Mouse (Mus musculus) testis, postnatal 14 days (tissue): Measurements from ENCODE around the gene Mfsd6.
"Not testable (repeated sequence)": the region's sequence is repeated elsewhere in the genome, so short reads cannot be mapped to it uniquely, and the experiment has no call there.

Experiments used
- DNase-seq: peaks from one replicate; pipeline ENCODE4 v3.0.0; 2021; ENCODE audit warnings: low spot score

Mfsd6 gene

DNA sequence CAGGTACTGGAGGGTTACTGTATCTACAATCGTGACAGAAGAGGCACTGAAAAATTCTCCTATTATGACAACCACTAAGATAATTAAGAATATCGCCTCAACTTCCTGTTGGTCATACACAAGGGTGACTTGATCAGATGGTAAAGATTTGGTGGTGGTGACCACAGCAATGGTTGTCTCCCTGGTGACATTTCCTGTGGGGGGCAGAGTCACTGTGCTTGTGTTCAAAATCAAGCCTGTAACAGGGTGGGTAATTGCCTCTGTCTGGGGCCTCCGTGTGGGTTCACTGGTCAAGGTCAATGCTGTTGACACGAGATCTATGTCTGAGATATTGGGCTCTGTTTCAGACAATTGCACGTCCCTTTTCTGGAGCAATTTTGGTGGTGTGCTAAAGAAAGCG lies 18.5 kb downstream of the Mfsd6 start:
- DNase-seq = no peak

- no peak for DNase-seq
These were observed 20.2 kb downstream of the Mfsd6 start for GRCm38 (mm10) chr1:52707030-52707429.

GRCm38 (mm10) chr1:52702738-52703491 lies 24.3 kb downstream of the Mfsd6 start:
- DNase-seq = no peak

GRCm38 (mm10) chr1:52701941-52702340 lies 25.3 kb downstream of the Mfsd6 start:
- DNase-seq = no peak

- not testable (repeated sequence) for DNase-seq
These were observed 32.8 kb downstream of the Mfsd6 start for GRCm38 (mm10) chr1:52694456-52694855.

DNA sequence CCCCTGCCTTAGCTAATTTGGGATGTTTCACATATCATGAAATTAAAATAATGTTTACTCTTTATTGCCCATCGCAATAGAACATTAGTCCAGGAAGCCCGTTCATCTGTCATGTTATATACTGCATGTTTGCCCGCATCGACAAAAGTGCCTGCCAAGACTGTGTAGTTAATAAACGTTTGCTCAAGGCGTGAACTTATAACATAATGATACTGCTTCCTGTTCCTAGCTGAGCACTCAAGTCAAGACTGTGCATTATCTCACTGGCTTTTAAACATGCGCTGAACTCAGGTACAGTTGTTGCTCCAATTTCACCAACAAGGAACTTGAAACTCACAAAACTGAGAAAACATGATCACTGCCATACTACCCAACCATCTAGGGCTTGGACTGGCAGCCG lies 39.6 kb downstream of the Mfsd6 start:
- no peak for DNase-seq

GRCm38 (mm10) chr1:52683550-52683949 lies 43.7 kb downstream of the Mfsd6 start:
- no peak for DNase-seq

- DNase-seq = no peak
These were observed 50.6 kb downstream of the Mfsd6 start for GRCm38 (mm10) chr1:52676621-52677020.

DNA sequence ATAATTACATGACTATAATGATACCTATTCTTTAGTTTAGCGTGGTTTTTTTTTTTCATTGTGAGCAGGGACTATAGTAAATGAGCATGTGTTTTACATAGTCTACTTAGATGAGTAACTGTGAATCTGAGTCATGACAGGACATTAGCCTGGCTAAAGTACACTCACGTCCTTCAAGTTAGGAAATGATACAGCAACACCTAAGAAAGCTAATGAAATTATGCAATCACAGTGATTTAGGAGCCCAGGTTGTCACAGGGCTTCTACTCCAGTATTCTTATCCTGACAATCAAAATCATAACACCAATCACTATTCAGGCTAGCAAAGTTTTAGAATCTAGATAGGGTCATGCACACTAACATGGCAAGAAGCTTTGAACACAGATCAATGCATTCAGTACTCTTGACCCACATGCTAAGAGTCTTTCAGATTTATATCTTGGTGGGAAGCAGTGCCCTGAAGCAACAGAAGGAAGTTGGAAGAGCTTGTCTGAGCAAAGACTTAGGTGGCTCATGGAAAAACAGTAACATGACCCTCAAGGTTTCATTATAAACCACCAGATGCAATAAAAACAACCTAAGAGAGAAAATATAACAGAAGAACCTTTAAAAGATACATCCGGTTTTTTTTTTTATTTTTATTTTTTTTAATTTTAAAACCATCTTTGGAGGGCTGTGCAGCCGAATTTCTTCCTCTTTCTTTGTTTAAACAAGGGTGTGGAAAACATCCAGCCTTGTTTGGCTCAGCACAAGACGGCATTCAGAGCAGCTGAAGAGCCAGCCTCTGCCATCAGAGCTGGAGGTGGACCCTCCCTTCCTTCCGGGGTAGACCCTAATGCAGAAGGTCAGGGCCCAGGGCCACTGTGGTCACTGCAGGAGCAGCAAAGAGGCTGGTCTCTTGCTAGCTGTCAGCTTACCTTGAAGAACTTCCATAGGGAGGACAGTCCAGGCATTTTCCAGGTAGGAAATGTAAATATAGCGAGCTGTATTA lies 51.4 kb downstream of the Mfsd6 start:
- no peak for DNase-seq

DNA sequence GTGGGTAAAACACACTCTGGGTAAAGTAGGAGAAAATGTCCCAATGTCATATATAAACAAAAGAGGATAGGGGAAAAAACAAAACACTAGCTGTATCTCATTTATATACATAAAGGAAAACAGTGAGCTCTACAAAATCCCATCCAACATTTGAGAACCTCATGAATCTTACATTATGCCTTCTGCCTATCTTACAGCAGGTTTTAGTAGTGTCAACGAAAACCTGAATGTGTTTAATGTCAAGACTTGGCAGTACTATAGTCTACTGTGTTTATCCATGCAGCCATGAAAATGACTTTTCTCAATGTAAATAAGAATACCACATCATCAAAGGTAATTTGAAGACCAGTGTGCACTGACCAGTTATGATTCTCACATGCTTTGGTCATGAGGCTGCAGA lies 57.3 kb downstream of the Mfsd6 start:
- no peak for DNase-seq

GRCm38 (mm10) chr1:52668743-52669323 lies 58.4 kb downstream of the Mfsd6 start:
- no peak for DNase-seq

DNA sequence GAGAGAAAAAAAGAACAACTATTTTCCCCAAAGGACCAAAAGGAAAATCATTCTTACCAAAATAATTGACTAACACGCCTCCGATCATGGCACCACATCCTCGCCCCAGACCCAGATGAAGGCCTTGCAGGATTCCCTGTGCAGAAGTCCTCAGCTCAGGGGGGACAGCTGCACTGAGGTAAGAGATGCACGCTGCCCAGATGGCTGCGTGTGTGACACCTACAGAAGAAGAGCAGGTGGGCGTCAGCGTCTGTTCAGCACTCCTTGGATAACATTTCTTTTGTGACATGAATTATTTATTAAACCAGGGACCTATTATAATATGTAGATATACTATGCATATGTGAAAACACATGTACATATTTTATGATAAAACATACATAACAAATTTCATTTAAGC lies 64.0 kb downstream of the Mfsd6 start:
- DNase-seq = no peak

GRCm38 (mm10) chr1:52660765-52661164 lies 66.5 kb downstream of the Mfsd6 start:
- no peak for DNase-seq

DNA sequence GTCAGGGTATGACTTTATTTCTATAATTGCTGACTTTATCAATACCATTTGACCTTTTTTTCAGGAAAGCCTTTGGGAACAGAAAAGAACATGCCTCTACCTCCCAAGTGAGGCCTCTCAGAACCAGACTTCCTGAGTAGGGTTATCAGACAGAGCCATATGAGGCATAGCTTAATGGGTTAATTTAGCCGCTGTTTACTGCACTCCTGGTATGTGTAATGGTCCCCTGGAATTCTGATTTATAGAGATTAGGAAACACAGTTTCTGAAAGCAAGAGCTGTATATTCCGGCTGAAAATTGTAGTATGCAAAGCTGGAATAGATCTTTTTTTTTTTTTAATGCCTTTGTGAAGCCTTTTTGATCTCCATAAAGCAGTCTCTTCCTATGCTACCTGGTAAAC lies 67.0 kb downstream of the Mfsd6 start:
- DNase-seq = no peak

DNA sequence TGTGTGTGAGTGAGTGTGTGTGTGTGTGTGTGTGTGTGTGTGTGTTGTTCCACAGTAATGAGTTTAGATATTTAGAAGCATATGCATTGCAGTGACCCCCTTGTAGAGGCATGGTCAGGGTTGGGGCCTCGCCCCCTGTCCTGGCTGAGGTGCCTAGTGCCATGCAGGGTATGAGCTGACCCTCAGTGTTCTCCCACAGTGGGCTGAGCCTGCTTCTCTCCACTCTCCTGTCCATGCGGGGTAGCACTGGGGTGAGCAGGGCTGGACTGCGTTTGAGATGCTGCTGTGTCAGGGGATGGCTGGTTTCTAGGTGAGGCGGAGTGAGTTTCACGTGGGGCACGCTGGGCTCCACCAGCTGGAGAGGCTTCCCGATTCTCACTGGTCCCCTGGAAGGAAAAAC lies 69.1 kb downstream of the Mfsd6 start:
- DNase-seq = no peak

GRCm38 (mm10) chr1:52655153-52655552 lies 72.1 kb downstream of the Mfsd6 start:
- DNase-seq = no peak

- DNase-seq = no peak
These were observed 73.9 kb downstream of the Mfsd6 start for GRCm38 (mm10) chr1:52653366-52653765.

DNA sequence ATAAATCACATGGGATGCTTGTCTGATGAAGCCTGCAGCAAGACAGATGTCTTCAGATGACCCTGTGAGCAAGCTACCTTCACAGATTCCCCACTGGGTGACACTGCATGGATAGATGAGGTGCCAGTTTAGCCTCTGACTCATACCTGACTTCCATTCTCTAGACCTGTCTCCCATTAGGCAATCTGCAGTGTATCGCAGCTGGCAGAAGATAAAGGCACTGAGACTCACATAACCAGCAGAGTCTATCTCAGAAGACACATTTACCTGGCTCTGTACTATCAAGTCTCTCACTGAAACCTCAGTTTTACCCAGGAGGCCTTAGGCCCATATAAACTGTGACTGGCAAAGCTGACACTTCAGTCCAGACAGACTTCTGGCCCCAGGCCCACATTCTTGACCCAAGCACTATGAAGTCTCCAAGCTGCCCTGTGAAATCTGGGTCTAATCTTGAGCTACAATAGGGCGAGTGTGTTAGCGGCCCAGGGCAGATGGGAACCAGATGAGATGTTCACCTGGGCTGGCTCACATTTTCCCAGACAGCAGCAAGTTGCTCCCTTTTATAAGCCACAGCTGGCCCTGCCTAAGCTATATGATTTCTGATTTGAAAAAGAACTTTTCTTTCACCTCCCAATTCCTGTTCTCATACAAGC lies 74.5 kb downstream of the Mfsd6 start:
- no peak for DNase-seq

DNA sequence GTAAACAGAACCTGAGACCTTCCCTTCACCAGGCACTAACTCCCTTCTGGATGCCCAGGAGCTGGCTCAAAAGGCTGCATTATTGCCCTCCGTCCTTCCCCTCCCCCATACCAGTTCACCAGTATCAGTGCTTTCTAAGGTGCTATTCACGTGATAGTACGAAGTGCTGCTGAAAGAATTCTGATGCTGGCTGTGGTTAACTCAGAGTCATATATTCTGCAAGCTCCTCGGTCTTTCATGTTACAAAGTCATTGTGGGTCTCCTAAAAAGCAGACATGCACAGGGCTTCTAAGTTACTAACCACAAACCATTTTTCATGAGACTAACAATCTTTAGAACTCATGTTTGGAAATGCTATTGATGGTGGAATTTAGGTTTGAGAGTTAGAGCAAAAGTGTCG lies 77.2 kb downstream of the Mfsd6 start:
- no peak for DNase-seq

DNA sequence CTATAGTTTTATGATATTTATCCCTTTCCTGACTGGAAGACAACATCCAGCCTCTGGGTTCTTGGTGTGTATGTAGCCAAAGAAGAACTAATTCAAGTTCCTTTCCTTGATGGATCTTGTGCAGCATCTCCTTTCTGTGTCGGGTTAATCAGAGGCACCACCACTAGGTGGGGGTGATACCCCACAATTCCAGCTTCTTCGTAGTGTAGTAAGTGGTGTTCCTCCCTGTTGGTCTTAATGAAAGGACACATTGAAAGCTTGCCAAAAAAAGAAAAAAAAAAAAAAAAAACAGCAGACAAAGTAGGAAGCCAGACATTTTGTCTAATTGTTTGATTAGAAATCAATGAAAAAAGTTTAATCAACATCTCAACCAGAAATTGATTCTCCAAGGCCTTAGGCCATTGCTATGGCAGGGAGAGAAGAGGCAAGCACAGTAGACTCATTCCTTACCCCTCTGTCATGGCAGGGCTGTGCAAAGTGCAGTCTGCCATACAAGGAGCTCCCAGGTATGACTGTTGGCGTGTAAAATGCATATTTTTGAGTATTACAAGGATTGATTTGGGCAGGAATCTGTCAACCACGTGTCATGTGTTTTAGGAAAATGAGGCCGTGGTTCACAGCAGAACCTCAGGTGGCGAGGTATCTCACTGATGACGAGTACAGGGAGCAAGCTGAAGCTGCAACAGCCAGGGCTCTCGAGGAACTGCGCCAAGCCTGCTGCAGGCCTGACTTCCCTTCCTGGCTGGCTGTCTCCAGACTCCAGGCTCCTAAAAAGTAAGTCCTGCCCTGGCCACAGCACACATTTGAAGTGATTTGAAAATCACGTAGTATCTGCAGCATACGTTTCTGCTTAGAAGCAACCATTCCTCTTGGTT lies 78.9 kb downstream of the Mfsd6 start:
- DNase-seq = no peak

- no peak for DNase-seq
These were observed 86.5 kb downstream of the Mfsd6 start for GRCm38 (mm10) chr1:52640736-52641135.
